In genomic region chr2:153609058-153609457, GRCm38 (mm10) we compare ENCODE assay signal across 10 mouse cellular contexts. TPM values are rescaled to one million over a fixed set of nuclear protein-coding genes. Genes with fewer than 3 reads are reported as not detected.
DNase-seq lines count a peak whose midpoint lies in the region; ATAC-seq and TF ChIP-seq lines count a peak whose summit lies in the region.
"Had no signal": no experiment of that assay in that cellular context is flagged by ENCODE, and none has a peak within 500 bp of the region (broad histone marks: within the 10 kb centered on the region; RNA-seq: fewer than 3 reads in every experiment).

No protein-coding gene starts in this region.

- peak overlapping the region; percentile 17 for H3K27ac ChIP-seq in MEL (ENCODE audit: control insufficient read depth, low read depth, low read length)
- 0 out of 2 replicates have a peak overlapping the region, but pooled peaks have one; percentile 13 for H3K27ac ChIP-seq in kidney, postnatal 0 days
- H3K27ac ChIP-seq: limb, embryonic 15.5 days had no signal

- no peak overlapping the region for H3K4me2 ChIP-seq in kidney, postnatal 0 days (ENCODE audit: low read length)
- H3K4me2 ChIP-seq: limb, embryonic 15.5 days had no signal

- peak; percentile 30 to 43 for DNase-seq in heart, adult 18-20 months
- DNase-seq in heart, adult 8-10 months (ENCODE audit: low spot score): no peak
- no peak for DNase-seq in MEL (ENCODE audit: low read depth, low spot score)
- DNase-seq in kidney, postnatal 0 days (ENCODE audit: low spot score): no peak
- DNase-seq in spleen, postnatal 4 days (ENCODE audit: low spot score in 2 of 2): no peak

- ATAC-seq in kidney, postnatal 0 days (replicated peaks; ENCODE audit: low FRiP score, low read depth): peak; percentile 44
- ATAC-seq in monocyte, adult 5-6 weeks (replicated peaks; ENCODE audit: insufficient number of reproducible peaks, low FRiP score, low TSS enrichment, poor library complexity, severe bottlenecking): no peak

- no peaks in the 10 kb centered on the region for H3K9me3 ChIP-seq in MEL (replicated peaks; ENCODE audit: insufficient read depth, low read length)
- no peaks in the 10 kb centered on the region for H3K9me3 ChIP-seq in kidney, postnatal 0 days (replicated peaks; ENCODE audit: low read length)
- H3K9me3 ChIP-seq: embryonic facial prominence, embryonic 10.5 days; limb, embryonic 15.5 days; midbrain, embryonic 12.5 days had no signal

- H3K79me2 ChIP-seq in C2C12 (ENCODE audit: control insufficient read depth, insufficient read depth) (no peaks in the 10 kb centered on the region), MEL (ENCODE audit: control insufficient read depth, insufficient read depth, low read length, poor library complexity) (no peaks in the 10 kb centered on the region)

- TF ChIP-seq CTCF in C2C12 (IDR thresholded peaks at IDR 0.05; ENCODE audit: control insufficient read depth, insufficient read depth, insufficient read length) (no peak), MEL (IDR thresholded peaks at IDR 0.05 in 2 of 3, conservative IDR thresholded peaks at IDR 0.05 in 1 of 3; ENCODE audit: control insufficient read depth in 1 of 3, insufficient read depth in 1 of 3, low read depth in 2 of 3, low read length in 3 of 3, poor library complexity in 1 of 3, severe bottlenecking in 1 of 3) (no peak)
- TF ChIP-seq CTCF in kidney, postnatal 0 days (IDR thresholded peaks at IDR 0.05; ENCODE audit: low read depth): no peak

- H3ac ChIP-seq in C2C12 (ENCODE audit: control insufficient read depth, insufficient read length, low read depth): no peak overlapping the region

- H3K4me1 ChIP-seq in MEL (ENCODE audit: control insufficient read depth in 1 of 2, insufficient read depth in 2 of 2, low read length in 2 of 2): peaks cover 19 to 37% of the 10 kb centered on the region in 2 experiments
- H3K4me1 ChIP-seq in kidney, postnatal 0 days (replicated peaks; ENCODE audit: insufficient read depth, low read length): no peaks in the 10 kb centered on the region

- TF ChIP-seq POLR2A in MEL (IDR thresholded peaks at IDR 0.05; ENCODE audit: control insufficient read depth in 1 of 2, insufficient read depth in 1 of 2, low read depth in 1 of 2, low read length in 2 of 2, poor library complexity in 1 of 2): no peak

- TF ChIP-seq EP300 in MEL (IDR thresholded peaks at IDR 0.05; ENCODE audit: low read depth in 1 of 2, low read length in 2 of 2): no peak

- H3K4me3 ChIP-seq in C2C12 (ENCODE audit: insufficient read depth, poor library complexity, severe bottlenecking) (no peak overlapping the region), MEL (ENCODE audit: control insufficient read depth in 1 of 2, insufficient read depth in 1 of 2, low read depth in 2 of 2, low read length in 2 of 2) (no peak overlapping the region)
- H3K4me3 ChIP-seq in kidney, postnatal 0 days (replicated peaks; ENCODE audit: low read depth, low read length): no peak overlapping the region
- H3K4me3 ChIP-seq: limb, embryonic 15.5 days; midbrain, embryonic 12.5 days had no signal

- H3K36me3 ChIP-seq in C2C12 (ENCODE audit: control insufficient read depth, insufficient read depth) (no peaks in the 10 kb centered on the region), MEL (ENCODE audit: control insufficient read depth in 1 of 2, insufficient read depth in 2 of 2, low read length in 2 of 2) (peaks cover 0 to 29% of the 10 kb centered on the region in 2 experiments; a peak in 2 of 4 replicates)
- no peaks in the 10 kb centered on the region for H3K36me3 ChIP-seq in kidney, postnatal 0 days (ENCODE audit: insufficient read depth, low read length)
- H3K36me3 ChIP-seq: embryonic facial prominence, embryonic 10.5 days; limb, embryonic 15.5 days; midbrain, embryonic 12.5 days had no signal

- no peak for TF ChIP-seq RAD21 in MEL (IDR thresholded peaks at IDR 0.05; ENCODE audit: low read depth, low read length)

- 69% methylated on average over 8 of the region's 8 CpGs for WGBS in kidney, postnatal 0 days

- H3K9ac ChIP-seq in MEL (ENCODE audit: control insufficient read depth, low read depth, low read length, poor library complexity, severe bottlenecking): no peak overlapping the region
- no peak overlapping the region for H3K9ac ChIP-seq in kidney, postnatal 0 days (ENCODE audit: low read depth, low read length)
- H3K9ac ChIP-seq: limb, embryonic 15.5 days; midbrain, embryonic 12.5 days had no signal

- no peaks in the 10 kb centered on the region for H3K27me3 ChIP-seq in C2C12 (ENCODE audit: control insufficient read depth, insufficient read depth, insufficient read length)
- no peaks in the 10 kb centered on the region for H3K27me3 ChIP-seq in MEL (ENCODE audit: control insufficient read depth in 1 of 2, insufficient read depth in 2 of 2, low read length in 2 of 2)
- H3K27me3 ChIP-seq in kidney, postnatal 0 days (ENCODE audit: insufficient read depth, low read length): no peaks in the 10 kb centered on the region
- H3K27me3 ChIP-seq: limb, embryonic 15.5 days; midbrain, embryonic 12.5 days had no signal

- no peaks in the 10 kb centered on the region for H3K79me3 ChIP-seq in C2C12 (ENCODE audit: low read depth)

TF ChIP-seq in C2C12, 6 proteins besides CTCF, POLR2A, EP300 and RAD21:
- TF ChIP-seq CEBPB (IDR thresholded peaks at IDR 0.05; ENCODE audit: low read depth) (no peak), MAX (IDR thresholded peaks at IDR 0.05) (peak; percentile 77)

TF ChIP-seq in MEL, 35 proteins besides CTCF, POLR2A, EP300 and RAD21:
- TF ChIP-seq GATA1 (IDR thresholded peaks at IDR 0.05; ENCODE audit: low read depth, low read length) (no peak), JUND (IDR thresholded peaks at IDR 0.05; ENCODE audit: low read depth, low read length) (no peak), TCF12 (IDR thresholded peaks at IDR 0.05; ENCODE audit: low read depth, low read length) (no peak), NELFE (IDR thresholded peaks at IDR 0.05; ENCODE audit: low read depth, low read length) (no peak), MAZ (IDR thresholded peaks at IDR 0.05; ENCODE audit: low read depth, low read length) (no peak), NRF1 (IDR thresholded peaks at IDR 0.05; ENCODE audit: insufficient read depth, low read depth, low read length, poor library complexity, severe bottlenecking) (no peak), ZNF384 (IDR thresholded peaks at IDR 0.05; ENCODE audit: low read depth, low read length) (no peak), TBP (IDR thresholded peaks at IDR 0.05; ENCODE audit: low read depth, low read length) (no peak), HCFC1 (IDR thresholded peaks at IDR 0.05; ENCODE audit: low read depth, low read length) (no peak), ZMIZ1 (IDR thresholded peaks at IDR 0.05; ENCODE audit: low read depth, low read length) (no peak), ZKSCAN1 (IDR thresholded peaks at IDR 0.05; ENCODE audit: low read depth, low read length) (no peak), TAL1 (IDR thresholded peaks at IDR 0.05; ENCODE audit: low read length) (no peak), SIN3A (IDR thresholded peaks at IDR 0.05; ENCODE audit: low read length) (no peak), ELF1 (IDR thresholded peaks at IDR 0.05; ENCODE audit: low read depth, low read length) (no peak), SMC3 (IDR thresholded peaks at IDR 0.05; ENCODE audit: low read depth, low read length) (no peak), MYB (IDR thresholded peaks at IDR 0.05; ENCODE audit: low read depth, low read length) (no peak), E2F4 (IDR thresholded peaks at IDR 0.05; ENCODE audit: borderline replicate concordance, low read depth, low read length) (no peak), MEF2A (IDR thresholded peaks at IDR 0.05; ENCODE audit: extremely low read depth, insufficient replicate concordance, low read depth, low read length, poor library complexity, severe bottlenecking) (no peak), MYC (IDR thresholded peaks at IDR 0.05; ENCODE audit: low read depth, low read length) (no peak), POLR2AphosphoS2 (IDR thresholded peaks at IDR 0.05; ENCODE audit: low read length) (no peak)

RNA-seq across cellular contexts. Expression of gene Commd7, which starts 23.5 kb away (rescaled TPM):
- 10 to 100 TPM; 15.3 to 15.8 TPM for total RNA-seq in heart, adult 18-20 months (2021)
- 10 to 100 TPM; 10.7 to 14.7 (median 12.9) TPM for total RNA-seq in heart, adult 8-10 months (2022)
- 26.7 TPM for polyA plus RNA-seq in C2C12 (2012; fragmentation: generic; extraction: Trizol)
- total RNA-seq in MEL (2012; rRNA removed): 25.3 and 25.5 TPM in 2 replicates
- 10 to 100 TPM in 1 of 2 experiments, not detected in 1; 36.1 TPM for polyA plus RNA-seq in MEL (2012; ENCODE audit: insufficient read depth in 1 of 2, insufficient read length in 2 of 2, low read depth in 1 of 2, low replicate concordance in 2 of 2, missing spikeins in 1 of 2)
- 78.7 and 78.8 TPM in 2 replicates for polyA plus RNA-seq in kidney, postnatal 0 days (2015; fragmentation: Nextera tagmentation; extraction: Ambion mirVana)
- total RNA-seq in monocyte, adult 5-6 weeks (2017): 32.5 to 55.1 TPM (median 32.6 TPM) in 3 replicates

RNA-seq across cellular contexts. Expression of gene Dnmt3b, which starts 40.2 kb away (rescaled TPM):
- 1 to 10 TPM in 1 of 2 experiments, under 1 TPM in 1; 0.57 to 1.1 TPM for total RNA-seq in heart, adult 18-20 months (2021)
- total RNA-seq in heart, adult 8-10 months (2022): 1 to 10 TPM in 2 of 4 experiments, under 1 TPM in 2; 0.57 to 1.4 (median 1.1) TPM
- polyA plus RNA-seq in C2C12 (2012; fragmentation: generic; extraction: Trizol) (0.51 TPM), MEL (2012; ENCODE audit: insufficient read depth in 1 of 2, insufficient read length in 2 of 2, low read depth in 1 of 2, low replicate concordance in 2 of 2, missing spikeins in 1 of 2) (10 to 100 TPM in 1 of 2 experiments, not detected in 1; 17.5 TPM)
- total RNA-seq in MEL (2012; rRNA removed): 10.1 and 11.6 TPM in 2 replicates
- polyA plus RNA-seq in kidney, postnatal 0 days (2015; fragmentation: Nextera tagmentation; extraction: Ambion mirVana): 9.4 and 10.5 TPM in 2 replicates
- 2.9 to 12.0 TPM (median 5.7 TPM) in 3 replicates for total RNA-seq in monocyte, adult 5-6 weeks (2017)

Comparison
In these comparisons a context has a peak if more than half of its experiments do, and no peak if none do; other contexts are left out.
1. DNase-seq: peak in heart, adult 18-20 months (2 of 2); none in heart, adult 8-10 months (single experiment), MEL (single experiment), kidney, postnatal 0 days (single experiment) and spleen, postnatal 4 days (0 of 2).